Mouse (Mus musculus): ENCODE measurements around the gene Fam187b.

The Fam187b gene

DNA sequence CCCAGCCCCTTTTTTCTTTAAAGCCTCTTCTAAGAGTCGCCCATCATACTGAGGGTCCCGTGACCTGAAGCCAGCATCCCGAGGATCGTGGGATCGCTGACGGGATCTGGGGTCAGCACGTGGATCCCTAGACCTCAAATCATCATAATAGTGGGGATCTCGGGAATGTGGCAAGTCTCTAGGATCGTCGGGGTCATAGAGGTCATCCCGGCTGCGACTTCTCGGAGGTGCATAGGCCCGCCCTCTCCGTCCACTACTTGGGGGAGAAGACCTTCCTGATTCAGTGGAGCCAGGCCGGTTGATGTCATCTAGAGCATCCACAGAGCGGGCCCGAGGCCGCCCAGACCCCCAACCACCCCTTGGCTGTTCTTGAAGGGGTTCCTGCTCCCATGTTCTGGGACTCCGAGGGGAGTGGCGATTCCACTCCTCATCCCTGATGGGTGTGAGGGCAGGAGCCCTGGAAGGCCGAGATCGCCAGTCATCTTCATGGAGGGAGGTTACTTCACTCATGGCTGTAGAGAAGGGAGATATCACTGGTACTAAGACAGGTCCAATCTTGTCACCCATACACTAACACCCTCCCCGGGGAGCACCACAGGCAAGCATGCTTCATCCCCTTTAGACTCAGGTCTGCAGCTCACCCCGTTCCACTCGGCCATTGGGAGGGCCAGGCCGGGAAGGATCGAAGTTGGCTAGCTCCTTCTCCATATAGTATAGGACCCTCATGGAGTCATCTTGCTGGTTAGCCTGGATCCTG lies 15.3 kb upstream of the Fam187b start:
- no peak for DNase-seq (ENCODE audit: low spot score in 2 of 2)

DNA sequence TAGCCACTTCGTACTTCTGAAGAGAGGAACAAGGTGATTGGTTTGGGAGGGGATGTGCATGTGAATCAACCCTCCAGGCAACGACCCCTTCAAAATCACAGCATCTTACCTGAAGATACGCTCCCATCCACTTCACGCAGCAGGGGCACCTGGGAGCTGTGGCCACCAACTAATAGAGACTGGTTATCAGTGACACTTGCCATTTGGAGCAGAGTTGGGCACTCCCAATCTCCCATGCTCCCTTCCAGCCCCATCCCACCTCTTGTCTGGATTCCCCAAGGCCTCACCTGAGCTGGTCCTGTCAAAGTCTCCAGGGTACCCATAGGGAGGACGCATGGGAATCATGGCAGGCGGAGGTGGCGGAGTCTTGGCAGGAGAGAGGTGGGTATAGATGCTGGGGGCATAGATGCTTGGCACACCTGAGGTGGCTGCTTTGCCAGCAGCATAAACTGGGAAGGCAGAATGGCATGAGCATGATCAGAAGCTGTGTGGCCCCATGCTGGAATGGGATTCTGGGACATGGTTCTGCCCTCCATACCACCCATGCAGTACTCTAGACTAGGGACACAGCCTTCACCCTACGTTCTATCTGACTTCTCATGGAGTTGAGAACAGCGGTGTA lies 14.6 kb upstream of the Fam187b start:
- DNase-seq (ENCODE audit: low spot score in 2 of 2): no peak

DNA sequence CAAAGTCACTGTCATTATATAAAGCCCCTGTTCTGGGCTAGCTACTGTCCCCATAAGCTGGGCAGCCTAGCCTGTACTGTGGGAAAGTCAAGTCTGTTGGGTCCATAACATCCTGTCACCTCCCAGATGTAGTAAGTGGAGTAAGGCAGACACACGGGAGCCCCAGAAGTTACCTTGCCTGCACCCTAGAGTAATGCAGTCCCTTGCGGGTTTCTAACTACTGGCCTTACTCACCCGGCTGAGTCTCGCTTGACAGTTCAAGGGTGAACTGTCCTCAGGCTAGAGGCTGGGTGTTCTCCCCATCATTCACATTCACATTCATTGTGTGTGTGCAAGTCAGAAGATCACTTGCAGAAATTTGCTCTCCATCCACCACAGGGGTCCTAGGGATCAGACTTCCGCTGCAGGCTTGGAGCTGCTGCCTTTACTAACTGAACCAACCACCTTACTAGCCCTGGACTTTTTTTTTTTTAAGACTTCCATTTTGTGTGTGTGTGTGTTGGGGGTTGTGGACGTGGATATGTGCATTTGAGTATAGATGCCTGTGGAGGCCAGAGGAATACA lies 13.7 kb upstream of the Fam187b start:
- DNase-seq (ENCODE audit: low spot score in 2 of 2): no peak

DNA sequence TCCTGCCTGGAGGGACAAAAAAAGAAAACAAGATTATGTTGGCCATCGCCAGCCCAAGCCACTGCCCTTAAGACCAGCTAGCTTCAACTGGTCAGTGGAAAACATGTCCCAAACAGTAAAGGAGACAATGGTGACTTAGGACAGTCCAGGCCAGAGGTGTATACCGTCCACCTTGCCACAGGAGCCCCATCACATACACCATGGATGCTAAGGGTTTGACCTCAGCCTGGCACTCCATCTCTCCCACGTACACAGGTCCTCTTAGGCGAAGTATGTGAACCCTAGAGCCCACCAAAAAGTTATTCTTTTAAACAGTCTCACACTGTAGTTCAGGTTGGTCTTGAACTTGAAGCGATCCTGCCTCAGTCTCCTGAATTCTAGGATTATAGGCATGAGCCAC lies 10.7 kb upstream of the Fam187b start:
- DNase-seq (ENCODE audit: low spot score in 2 of 2): no peak

DNA sequence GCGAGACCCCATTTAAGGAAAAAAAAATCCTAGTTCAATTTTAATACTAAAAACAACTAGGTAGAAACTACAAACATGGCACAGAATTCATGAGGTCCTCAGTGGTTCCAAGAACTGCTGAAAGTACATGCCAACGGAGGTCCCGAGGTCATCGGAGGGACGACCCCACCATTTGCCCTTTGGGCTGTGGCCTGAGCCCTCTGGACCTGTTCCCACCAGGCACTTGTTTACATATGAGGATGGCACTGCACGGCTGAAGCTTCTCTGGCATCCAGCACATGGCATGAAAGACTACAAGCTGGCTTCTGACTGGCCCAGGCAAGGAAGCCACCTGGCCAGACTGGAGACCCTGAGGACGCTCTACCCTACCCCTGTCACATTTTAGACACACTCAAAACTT lies 9.2 kb upstream of the Fam187b start:
- no peak for DNase-seq (ENCODE audit: low spot score in 2 of 2)

DNA sequence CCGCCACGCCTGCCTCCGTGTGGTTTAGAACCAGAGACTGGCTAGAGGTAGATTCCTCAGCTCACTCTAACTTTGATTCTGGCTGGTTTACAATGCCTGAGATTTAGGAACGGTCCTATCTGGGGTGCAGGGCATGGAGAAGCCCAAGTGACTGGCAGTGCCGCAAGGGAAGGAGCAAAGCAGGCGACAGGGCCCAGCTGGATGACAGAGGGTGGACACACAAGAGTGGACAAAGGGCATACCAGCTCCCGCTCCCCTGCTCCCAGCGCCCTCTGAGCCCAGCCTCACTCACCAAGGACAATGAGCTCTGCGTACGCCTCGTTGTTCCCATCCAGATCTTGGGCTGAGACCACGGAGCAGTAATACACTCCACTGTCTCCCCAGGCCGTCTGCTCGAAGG lies 7.9 kb upstream of the Fam187b start:
- no peak for DNase-seq (ENCODE audit: low spot score in 2 of 2)

DNA sequence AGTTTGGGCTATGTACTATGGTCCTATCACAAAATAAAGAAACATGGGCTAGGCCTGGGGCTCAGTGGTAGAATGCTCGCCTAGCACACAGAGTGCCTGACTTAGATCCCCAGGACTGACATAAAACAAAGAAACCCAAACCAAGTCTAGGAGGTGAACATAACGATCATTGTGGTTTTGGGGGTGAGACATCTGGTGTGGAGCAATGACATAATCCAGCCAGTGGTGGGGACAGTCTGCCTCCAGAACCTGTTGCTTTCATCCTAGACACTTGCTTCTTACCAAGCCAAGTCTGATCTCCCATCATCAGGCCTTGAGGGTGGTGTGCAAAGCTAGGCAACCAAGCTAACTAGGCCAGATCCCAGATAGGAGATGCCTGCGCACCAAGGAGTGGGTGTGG lies 6.9 kb upstream of the Fam187b start:
- no peak for DNase-seq (ENCODE audit: low spot score in 2 of 2)

DNA sequence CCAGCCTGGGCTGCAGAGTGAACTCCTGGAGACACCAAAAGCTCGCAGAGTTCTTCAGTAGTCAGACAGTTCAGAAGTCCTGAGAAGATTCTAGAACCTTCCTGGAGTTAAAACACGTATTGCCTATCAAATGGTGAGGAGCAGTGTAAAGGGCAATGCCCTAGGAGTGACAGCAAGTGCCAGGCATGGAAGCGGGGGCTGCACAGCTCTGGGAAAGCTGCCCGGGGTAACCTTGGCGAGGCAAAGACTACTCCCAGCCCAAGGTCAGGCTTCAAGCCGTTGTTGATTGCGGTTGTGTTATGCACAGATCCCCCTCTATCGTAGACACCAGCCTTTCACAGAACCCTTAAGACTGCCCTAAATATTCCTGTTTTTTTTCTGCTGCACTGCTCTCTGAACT lies 5.0 kb upstream of the Fam187b start:
- DNase-seq (ENCODE audit: low spot score in 2 of 2): no peak

DNA sequence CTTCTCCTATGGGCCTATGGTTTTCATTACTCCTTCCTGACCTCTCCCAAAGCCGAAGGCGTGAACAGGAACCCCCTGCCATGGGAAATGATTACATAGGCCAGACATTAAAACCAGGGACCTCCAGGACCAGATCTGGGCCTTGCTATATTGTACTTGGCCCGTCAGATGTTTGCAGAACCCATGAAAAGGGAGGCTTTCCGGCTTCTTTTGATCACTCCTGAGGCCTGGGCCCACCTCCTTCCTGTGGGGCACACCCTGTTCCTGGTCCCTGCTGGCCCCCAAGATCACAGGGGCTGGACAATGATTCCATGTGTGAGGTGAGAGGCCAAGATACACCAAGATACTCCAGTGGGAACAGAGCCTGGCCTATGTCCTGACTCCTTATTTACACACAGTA lies 4.4 kb upstream of the Fam187b start:
- no peak for DNase-seq (ENCODE audit: low spot score in 2 of 2)

DNA sequence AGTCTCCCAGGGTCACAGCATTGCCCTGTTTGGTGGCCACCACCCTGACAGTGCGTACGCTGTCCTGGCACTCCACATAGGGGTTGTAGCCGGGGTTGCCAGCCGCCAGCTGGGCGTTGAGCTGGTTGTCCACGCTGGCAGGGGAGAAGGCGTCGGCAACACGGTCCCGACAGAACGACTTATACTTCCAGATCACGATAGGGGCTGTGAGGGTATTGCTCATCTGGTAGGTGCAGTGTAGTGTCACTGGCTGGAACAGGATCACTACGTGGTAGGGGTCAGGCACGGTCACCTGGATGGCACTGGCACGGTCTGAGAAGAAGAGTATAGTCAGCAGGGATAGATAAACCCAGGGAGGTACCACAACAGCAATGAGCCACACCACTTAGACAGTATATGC lies 1.7 kb upstream of the Fam187b start:
- DNase-seq (ENCODE audit: low spot score in 2 of 2): no peak

DNA sequence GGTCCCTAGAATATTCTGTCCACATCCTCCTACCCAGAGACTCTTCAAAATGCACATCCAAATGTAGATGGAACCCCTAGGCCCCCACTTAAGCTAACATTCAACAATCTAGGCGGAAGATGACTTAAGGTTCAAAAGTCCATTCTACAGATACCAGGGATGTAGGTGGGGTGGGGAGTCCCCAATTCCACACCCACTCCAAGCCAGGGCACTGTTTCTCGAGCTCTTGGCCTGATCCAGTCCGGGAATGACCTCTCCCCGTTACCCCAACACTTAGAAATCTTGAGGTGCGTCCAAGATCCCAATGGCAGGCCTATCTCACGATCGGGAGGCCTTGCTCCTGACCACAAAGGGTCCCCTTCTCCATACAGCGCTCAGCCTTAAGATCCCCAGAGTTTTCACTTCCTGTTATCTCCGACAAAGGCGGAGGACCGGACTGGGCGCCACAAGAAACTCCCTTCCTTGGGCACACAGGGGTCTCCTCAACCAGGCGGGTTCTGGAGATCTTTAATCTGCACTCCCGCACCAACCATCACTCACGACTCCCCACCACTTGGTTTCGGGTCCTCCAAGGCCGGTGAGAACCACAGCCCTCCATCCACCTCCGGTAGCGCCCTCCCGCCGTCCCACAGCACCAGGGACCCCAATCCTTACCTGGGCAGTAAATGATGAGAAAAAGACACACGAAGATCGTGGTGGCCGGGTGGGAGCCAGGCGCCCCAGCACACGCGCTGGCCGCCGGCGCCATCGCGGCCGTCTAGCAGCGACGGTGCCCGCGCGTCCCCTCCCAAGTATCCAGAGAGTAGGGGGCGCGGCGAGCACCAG lies 952 bp upstream of the Fam187b start:
- DNase-seq (ENCODE audit: low spot score in 2 of 2): no peak

DNA sequence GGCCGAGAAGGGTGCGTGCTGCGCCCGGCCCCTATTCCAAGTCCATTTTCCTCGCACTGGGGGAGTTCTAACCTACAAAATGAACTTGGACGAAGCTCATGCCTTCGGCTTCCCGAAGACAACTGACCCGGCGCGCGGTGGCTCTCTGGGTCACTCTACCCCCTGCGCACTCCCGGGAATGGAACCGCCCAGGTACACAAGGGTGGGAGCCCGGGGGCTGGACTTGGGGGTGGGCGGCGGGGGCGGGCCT lies 414 bp upstream of the Fam187b start, which contains the start of gene Lsr:
Lsr (minus strand) TSS at position 214 of the 250 bp plus-strand sequence.
- DNase-seq (ENCODE audit: low spot score in 2 of 2): no peak

DNA sequence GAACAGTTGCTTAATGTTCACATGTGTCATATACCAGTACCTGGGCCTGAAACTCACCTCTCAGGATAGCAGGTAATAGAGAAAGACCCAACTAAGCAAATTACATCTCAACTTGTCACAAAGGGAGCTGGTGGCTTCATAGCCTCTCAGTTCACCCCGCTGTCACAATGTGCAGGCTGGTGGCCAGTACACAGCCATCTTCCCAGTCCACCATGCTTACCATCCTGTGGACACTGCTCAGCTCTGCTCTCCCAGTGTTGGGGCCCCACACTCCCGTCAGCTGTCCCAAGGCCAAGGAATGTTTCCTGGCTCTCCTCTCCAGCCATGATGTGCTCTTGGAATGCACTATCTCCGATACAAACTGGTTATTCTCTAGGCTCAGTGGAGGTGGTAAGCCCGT lies 8.1 kb downstream of the Fam187b start:
- no peak for DNase-seq (ENCODE audit: low spot score in 2 of 2)

DNA sequence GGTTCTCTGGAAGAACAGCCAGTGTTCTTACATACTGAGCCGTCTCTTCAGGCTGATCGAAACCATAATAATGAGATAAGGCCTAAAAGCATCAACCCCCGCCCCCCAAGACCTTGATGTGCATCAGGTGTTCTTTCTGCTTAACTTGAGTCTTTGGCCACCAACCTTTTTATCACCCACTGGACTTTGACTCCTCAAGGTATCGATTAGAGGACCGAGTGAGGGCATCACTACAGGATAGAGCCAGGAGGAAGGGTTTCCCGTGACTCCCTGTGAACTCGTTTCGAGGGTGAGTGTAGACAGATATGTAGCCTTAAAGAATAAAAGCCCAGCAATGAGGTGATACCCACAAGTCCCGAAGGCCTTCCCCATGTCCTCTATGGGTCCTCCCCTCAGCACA lies 11.8 kb downstream of the Fam187b start:
- DNase-seq (ENCODE audit: low spot score in 2 of 2): no peak

DNA sequence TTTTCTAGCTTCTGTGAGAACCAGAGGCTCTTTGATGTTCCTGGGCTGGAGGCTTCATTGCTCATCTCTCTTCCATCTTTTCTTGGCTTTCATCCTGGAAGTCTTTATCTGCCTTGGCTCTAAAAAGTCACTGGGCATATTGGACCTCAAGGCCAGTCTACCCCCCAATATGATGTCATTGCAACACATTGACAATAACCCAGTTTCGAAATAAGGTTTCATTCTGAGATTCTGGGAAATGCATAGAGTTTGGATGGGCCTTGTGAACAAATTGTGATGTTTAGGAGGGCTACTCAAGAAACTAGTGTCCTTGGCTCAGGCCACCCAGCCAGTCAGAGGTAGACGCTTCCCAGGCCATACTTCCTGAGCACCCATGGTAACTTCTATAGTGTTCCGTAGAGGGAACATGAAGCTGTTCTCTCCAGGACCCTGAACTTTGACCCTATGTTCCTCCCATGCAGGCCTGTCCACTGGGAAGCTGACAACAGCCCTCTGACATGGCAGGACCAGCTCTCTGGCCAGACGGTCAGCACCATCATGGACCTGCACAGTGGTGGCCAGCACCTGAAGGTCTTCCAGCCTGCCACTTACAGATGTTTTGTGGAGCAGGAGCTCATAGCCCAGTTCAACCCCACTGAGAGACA lies 15.1 kb downstream of the Fam187b start:
- no peak for DNase-seq (ENCODE audit: low spot score in 2 of 2)

DNA sequence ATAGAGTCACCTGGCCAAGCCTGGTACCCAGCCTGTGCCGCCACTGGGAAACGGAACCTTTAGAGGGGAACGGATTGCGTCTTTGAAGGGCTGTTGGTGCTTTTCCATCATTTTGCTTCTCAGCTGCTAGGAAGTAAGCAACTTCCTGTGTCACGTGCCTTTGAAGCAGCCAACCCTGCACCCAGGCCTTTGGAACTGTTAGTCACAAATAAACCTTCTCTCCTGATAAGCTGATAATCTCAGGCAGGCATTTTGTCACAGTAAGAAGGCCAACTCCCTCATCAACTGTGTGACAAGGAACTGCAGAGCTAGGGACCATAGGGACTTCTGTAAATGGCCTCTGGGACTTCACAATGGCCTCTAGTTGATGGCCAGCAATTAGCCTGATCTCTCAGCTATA lies 18.6 kb downstream of the Fam187b start:
- DNase-seq (ENCODE audit: low spot score in 2 of 2): no peak

DNA sequence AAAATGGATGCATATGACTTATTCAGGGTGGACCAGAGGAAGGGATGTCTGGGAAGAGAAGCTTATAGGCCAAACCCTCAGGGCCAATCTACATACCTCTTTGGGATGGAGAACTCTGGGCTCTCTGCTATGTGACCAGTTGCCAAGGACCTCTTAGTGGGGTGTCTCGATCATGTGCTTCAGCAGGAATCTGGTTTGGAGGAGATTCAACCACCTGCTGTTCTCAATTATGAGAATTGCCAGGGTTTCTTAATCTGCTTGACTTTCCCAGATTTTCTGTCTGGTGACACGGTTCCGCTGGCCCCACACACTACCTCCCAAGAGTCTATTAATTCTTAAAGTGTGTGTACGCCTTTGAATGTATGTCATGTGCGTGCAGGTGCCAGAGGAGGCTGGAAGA lies 20.4 kb downstream of the Fam187b start:
- no peak for DNase-seq (ENCODE audit: low spot score in 2 of 2)

DNA sequence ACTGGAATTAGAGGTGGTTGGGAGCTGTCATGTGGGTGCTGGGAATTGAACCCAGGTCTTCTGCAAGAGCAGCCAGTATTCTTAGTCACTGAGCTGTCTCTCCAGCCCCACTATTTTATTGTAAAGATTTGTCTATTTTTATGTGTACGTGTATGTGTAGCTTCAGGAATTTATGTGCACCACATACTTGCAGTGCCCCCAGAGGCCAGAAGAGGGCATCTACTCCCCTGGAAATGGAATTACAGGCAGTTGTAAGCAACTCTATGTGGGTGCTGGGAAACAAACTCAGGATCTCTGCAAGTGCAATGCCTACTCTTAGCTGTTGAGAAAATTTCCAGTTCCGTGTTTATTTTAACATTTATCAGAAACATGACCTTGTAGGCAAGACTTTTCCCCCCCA lies 22.9 kb downstream of the Fam187b start:
- no peak for DNase-seq (ENCODE audit: low spot score in 2 of 2)

DNA sequence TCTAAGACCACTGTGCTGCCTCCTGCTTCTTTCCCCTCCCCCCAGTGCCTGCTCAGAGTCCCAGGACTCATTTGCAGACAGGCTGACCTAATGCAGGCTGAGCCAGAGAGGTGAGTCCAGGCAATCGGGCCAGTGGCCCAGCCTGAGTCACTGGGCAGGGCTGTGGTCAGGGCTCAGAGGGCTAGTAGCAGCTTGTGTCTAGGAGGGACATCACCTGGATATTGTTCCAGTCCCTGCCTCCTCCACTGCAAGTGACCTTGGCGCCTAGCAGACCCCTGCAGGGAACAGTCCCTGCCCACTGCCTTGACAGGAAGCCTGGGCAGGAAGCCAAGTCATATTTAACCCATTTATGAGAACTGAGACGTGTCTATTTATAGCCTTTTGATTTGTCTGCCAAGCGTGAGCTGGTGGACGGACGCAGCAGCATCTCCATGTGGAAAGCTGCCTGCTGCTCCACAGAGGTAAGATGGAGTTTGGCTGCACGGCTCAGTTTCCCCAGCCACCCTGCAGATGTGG lies 27.0 kb downstream of the Fam187b start:
- peak; percentile 50 to 61 for DNase-seq (ENCODE audit: low spot score in 2 of 2)

DNA sequence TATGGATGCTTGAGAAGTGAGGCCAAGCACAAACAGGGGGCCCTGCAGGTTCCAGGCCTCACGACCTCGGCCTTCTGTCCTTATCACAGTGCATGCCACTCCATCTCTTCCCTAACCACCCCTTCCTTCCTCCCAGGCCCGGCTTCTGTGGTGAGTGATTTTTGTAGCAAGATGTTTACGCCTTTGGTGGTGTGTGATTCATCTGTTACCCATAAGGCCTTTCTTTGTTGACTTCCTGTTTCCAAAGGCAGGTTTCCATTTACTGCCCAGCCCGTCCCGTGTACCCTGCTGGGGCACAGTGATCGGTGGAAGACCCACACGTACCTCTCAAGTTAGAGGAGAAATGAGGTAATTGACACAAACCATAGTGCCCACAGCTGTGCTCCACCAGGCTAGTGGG lies 29.1 kb downstream of the Fam187b start:
- no peak for DNase-seq (ENCODE audit: low spot score in 2 of 2)

DNA sequence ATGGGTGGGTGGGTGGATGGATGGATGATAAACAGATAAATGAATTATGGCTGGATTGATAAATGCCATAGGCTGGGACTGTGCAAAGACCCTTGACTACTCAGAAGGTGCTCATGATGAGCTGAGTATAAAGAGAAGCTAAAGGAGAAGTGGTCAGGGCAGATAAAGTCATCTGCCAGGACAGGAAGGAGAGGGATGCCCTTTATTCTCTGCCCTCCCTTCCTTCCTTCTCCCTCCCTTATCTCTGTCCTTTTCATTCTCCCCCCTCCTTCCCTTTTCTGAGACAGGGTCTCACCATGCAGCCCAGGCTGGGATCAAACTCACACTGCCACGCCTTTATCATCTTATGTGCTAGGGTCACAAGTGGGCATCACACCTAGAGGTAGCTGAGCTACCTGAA lies 34.2 kb downstream of the Fam187b start:
- no peak for DNase-seq (ENCODE audit: low spot score in 2 of 2)

DNA sequence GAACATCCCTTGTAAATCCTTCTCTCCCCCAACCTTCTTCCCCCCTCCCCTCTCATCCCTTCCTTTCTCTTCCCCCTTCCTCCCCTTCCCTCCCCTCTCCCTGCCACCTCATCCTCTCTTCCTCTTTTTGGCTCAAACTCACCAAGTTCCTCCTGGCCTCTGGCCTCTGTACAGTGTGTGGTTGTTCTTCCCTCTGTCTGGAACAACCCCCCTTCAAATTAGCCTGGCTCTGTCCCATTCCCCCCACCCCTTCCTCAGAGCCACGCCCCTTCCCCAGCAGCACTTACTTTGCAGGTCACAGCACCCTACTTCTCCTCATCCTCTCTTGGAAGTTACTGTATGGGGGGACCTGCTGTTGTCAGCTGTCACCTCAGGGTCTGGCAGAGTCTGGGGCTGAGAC lies 34.6 kb downstream of the Fam187b start:
- DNase-seq (ENCODE audit: low spot score in 2 of 2): no peak

Data from urinary bladder, postnatal 4 days (tissue).